Mouse (Mus musculus): Measurements from ENCODE around the gene Impdh2.

Gene Impdh2

DNA sequence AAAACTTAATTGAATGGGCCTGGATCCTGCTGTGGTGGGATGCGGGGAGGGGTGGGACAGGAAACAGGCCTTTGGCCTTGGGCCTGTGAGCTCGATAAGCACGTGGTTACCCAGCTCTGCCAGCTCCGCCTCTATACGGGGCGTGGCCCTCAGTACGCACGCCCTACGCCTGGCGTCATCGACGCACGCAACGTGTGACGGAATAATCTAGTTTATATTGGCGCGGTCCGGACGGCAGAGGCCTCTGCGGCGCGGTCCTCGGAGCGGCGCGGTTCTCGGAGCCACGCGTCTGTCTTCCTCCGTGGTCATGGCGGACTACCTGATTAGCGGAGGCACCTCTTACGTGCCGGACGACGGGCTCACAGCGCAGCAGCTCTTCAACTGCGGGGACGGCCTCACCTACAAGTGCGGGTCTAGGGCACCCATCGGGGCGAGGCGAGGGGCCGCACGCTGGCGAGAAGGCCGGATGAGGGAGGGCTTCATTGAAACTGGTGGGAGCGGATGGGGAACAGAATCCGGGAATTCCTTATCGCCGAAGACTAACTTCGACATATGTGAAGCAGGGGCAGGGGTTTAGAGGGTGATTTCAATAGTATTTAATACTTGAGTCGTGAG, at the start of gene Impdh2:
Impdh2 (plus strand) TSS at position 60 of the 615 bp plus-strand sequence.
- peak; percentile 95 to 97 for DNase-seq

DNA sequence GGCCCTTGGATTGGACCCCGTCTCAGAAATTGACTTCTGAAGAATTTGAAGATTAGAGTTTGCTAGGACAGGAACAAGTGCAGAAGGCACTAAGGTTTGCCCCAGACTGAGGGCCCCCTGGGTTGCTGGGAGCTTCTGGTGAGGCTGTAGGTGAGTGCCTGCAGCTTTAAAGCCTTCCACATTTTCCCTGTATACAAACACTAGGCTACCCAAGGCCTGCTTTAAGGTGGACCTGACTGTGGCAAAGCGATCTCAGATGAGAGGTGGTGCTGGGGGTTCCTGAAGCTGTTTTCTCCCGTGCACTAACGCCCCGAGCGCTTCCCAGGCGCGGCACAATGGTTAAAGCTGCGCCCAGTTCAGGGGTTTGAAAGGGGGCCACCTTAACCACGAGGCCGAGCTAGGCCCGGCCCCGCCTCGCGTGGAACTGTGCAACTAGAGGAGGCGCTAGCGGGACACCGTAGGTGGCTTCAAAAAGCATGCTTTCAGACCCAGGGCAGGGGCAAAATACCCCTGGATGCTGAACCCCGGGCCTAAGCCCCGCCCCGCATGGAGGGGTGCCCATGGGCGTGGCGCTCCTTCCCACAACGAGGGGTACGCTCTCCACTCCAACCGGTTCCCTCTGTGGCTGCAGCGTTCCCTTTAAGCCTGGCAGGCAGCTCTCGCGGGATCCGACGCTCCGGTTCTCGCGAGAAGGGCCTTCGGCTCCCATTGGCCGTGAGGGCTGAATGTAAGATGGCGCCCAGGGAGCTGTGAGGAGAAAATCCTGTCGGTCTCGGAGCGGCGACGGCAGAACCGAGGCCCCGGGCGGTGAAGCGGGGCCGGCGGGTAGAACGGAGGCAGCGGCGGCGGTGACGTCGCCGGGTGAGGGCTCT, 43.5 kb upstream of the Impdh2 start, which contains the start of gene Qrich1:
Qrich1 (plus strand) TSS at position 427 of the 872 bp plus-strand sequence.
- peak; percentile 95 to 96 for DNase-seq

DNA sequence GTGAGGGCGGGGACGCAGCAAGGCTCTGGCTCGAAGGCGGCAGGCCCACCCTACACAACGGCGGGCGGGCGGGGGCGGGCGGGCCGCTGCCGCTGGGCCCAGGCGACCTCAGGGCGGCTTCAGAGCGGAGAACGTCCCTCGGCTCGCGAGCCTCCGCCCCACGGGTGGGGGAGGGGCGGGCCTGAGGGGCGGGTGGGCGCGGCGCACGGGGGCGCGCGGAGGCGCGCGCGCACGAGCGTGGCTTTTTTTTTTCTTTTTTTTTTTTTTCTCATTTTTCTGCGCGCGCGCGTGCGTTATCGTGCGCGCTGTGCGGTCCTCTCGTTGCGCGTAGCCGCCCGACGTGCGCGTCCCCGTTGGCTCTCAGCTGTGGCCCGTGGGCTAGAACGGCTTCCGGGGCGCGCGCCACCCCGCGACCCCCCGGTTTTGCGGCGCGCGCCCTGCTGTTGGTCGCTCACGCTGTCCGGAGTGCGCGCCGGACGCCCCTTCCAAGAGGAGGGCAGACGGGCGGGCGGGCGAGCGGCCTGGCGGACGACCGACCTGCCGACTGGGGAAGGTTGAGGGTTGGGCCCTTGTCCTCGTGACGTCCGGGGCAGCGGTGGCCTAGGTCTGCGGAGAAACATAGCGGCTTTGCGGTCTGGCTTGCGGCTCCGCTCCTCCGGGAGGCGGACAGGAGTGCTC, 42.7 kb upstream of the Impdh2 start:
- DNase-seq: peak; percentile 72 to 78

DNA sequence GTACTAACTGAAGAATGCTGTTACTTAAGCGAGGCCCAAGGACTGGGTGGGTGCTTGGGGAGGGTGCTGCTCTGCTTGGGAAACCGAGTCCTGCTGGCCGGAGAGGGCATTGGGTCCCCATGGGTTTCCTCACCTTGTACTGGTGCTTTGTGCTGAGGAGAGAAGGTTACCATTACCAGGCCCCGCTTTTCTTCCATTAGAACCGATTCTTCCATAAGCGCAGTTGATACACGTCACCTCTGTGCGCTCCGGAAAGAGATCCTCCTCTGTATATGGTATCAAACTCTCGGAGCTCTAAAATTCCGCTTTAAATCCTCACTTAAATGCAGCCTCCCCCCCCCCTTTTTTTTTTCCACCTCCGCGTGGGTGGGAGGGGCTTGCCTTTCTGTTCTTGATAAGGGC, 42.2 kb upstream of the Impdh2 start:
- DNase-seq: no peak

DNA sequence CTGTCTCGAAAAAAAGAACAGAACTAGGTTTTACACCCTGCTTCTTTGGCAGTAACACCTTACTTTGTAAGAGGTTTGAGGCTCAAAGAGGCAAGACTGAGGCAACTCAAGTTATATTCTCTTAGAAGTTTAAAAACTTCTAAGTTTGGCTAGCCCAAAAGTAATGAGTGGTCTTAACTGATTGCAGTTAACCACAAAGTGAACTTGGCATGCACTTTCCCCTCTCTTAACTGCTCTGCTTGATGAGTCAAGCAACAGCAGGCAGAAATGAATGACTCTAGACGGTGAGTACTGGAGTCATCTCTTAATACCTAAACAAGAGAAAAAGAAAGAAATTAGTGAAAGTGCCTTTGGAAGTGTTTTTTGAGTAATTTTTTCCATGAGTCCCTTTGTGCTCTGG, 38.5 kb upstream of the Impdh2 start:
- DNase-seq: no peak

DNA sequence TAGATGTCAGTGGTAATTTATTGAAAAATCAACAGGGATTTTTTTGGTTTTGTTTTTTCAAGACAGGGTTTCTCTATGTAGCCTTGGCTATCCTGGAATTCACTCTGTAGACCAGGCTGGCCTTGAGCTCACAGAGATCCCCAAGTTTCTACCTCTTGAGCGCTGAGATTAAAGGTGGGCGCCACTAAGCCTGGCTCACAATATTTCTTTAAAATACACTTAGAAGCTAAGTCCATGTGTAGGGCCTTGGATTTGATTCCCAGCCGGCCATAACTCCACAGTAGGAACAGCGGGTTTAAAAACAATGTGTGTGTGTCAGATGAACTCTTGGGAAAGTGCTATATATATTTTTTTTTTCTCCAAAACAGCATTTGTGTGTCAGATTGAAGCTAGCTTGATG, 36.7 kb upstream of the Impdh2 start:
- DNase-seq: no peak

DNA sequence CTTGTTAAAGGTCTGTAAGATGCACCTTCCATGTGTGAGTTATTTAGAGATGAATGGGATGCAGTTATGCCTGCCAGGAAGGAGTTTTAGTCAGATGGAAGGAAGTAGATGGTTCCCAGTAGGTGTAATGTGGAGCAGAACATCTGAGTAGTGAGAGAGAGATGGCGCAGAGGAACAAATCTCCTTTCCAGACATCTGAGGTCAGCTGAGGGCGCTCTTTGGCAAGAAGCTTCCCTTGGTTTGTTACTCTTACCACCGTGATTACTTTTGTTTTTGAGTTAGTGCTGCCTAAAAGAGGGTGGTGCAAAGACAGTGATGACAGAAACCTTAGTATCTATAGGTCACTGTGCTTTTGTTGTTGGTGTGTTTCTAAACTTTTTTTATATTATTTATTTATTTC, 34.7 kb upstream of the Impdh2 start:
- DNase-seq: no peak

DNA sequence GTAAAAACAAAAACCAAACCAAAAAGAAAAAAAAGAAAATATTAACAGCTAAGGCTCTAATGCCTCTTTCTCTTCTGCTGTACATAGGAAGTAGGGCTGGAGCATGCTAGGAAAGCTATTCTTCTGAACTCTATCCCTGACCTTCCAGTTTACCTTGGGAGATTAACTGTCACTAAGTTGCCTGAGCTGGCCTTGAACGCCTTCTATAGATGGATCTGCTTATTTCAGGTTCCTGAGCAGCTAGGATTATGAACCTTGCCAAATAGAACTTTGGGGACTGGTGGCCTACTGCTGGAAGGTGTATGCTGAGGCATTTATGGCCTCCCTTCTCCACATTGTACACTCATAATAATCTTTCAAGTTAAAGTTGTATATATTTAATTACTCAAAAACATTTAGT, 29.1 kb upstream of the Impdh2 start:
- no peak for DNase-seq

DNA sequence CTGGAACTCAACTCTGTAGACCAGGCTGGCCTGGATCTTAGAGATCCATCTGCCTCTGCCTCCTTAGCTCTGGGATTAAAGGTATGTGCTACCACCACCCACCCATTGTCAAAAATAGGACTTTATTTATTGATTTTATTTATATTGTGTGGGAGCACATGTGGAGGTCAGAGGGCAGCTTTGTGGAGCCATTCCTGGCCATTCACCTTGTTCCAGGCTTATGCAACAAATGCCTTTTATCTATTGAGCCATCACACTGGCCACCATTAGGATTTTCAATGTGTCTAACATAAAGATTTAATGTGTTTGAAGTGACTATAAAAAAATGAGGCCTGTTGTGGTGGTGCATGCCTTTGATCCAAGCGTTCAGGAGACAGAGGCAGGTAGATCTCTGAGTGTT, 28.6 kb upstream of the Impdh2 start:
- DNase-seq: no peak

DNA sequence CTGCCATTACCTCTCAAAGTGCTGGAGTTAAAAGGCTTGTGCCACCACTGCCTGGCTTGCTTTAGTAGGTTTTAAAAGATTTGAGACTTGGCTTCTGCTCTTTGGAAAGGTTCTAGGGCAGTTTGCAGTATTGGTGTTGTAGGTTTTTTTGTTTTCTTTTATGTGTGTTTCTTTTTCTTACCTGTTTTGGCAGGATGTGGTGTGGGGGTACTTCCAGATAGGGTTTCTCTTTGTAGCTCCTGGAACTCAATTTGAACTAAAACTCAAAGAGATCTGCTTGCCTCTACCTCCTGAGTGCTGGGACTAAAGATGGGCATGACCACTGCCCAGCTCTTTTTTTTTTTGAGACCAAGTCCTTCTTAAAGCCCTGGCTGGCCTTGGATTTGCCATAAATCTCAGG, 19.2 kb upstream of the Impdh2 start:
- no peak for DNase-seq

DNA sequence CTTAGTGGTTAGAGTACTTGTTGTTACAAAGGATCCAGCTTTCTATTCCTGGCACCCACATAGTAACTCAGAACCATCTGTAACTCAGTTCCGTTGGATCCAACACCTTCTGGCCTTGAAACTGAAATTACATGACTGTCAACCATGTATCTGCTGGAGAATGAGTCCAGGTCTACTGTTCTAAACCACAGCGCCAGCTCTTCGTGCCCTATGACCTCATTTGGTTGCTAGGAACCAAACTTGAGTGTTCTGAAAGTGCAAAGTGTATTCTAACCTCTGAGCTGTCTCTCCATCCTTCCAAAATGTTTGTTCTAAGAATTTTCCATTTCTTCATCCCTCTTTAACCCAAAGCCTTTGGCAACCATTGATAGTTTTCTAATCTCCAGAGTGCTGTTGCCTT, 14.1 kb upstream of the Impdh2 start:
- no peak for DNase-seq

DNA sequence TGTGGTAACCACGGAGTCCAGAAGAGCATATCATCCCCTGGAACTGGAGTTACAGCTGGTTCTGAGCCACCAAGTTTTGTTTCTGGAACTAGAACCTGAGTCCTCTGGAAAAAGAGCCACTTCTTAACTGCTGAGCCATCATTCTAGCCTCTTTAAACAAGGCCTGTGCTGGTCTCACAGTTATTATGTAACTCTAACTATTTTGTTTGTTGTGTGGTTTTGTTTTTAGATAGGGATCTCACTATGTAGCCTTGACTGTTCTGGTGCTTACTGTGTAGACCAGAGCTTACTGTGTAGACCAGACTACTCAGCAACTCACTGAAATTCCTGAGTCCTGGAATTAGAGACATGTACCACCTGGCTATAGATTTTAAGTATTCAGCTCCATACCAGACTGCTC, 13.2 kb upstream of the Impdh2 start:
- no peak for DNase-seq

DNA sequence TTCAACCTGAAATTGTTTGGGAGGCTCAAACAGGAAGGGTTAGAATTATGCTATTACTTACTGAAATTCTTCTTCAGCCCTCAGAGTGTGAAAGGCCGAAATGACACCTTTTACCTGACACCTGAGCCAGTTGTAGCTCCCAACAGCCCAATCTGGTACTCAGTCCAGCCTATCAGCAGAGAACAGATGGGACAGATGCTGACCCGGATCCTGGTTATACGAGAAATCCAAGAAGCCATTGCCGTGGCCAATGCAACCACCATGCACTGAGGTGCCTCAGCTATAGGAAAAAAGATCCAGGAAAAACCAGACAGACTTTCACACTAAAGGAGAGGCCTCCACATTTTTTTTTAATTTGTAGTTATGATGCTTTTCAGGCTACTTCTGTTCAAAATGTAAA, 917 bp upstream of the Impdh2 start:
- DNase-seq: no peak

DNA sequence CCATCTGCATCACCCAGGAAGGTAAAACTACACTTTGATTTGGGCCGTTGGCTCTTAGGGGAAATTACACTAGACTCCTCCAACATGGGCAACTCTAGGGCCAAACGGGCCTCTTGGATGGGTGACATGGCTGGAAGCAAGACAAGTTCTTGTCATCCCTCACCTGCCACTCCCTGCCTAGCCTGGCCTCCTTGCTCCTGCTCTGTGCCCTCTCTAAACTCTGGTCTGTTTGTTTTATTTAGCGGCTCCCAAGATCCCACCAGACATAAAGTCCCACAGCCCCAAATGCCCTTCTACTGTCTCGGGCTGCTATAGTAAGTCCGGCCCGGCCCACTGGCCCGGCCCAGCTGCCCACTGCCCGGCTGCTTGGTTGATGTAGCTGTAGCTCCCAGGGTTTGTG, 3.6 kb downstream of the Impdh2 start:
- DNase-seq: no peak

DNA sequence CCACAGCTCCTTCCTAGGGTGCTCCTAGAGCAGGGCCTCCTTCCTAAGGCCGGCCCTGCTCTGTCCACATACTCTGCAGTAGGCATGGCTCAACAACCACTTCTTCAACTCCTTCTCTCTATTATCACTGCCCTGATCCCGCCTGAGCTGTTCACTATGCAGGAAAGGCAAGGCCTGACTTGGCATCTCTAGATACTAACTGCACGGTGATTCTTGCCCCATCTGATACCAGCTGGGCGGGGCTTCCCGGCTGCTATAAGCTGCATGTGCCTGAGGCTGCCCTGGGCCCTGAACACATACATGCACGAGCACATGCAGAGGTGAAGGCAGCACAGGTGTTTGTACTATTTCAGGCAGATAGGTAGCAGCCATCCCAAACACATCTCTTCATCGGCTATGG, 4.0 kb downstream of the Impdh2 start:
- DNase-seq: no peak

DNA sequence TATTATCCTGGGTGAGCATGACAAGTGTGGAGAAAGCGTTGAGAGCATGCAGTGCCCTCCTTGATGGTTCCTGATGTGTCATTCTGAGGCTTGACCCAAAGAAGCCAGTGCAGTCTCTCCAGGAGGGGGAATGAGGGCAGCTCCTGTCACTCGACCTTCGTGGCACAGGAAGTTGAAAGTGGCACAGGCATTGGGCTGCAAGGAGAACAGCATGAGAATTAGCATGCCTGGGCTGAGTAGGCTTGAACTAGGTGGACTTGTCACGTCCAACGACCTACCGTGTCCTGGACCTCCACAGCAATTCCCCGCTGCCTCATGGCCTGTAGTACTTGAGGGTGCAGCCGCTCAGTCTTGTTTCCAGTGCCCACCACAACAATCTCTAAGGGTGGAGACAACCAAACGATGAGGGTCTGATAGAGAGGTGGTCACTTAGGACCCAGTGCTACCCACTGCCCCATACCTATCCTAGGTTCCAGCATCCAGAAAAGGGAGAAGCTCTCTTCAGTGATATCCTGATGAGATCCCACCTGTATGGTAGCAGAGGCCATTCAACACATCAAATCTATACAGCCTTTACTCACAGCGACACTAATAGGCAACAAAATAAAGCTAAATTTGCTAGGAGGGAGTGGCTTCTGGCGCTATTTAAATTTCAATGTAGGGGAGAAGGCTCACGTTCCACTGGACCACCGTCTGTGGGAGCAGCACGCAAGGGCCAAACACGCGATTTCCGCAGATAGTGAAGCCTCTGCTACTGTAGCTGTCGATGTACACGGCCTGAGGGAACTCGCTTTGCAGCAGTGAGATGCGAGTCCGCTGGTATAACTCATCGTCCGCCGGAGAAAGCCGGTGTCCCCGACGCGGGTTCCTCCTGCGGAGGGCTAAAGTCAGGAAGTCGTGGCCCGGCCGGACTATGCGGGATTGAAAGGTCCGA, 6.1 kb downstream of the Impdh2 start:
- no peak for DNase-seq

DNA sequence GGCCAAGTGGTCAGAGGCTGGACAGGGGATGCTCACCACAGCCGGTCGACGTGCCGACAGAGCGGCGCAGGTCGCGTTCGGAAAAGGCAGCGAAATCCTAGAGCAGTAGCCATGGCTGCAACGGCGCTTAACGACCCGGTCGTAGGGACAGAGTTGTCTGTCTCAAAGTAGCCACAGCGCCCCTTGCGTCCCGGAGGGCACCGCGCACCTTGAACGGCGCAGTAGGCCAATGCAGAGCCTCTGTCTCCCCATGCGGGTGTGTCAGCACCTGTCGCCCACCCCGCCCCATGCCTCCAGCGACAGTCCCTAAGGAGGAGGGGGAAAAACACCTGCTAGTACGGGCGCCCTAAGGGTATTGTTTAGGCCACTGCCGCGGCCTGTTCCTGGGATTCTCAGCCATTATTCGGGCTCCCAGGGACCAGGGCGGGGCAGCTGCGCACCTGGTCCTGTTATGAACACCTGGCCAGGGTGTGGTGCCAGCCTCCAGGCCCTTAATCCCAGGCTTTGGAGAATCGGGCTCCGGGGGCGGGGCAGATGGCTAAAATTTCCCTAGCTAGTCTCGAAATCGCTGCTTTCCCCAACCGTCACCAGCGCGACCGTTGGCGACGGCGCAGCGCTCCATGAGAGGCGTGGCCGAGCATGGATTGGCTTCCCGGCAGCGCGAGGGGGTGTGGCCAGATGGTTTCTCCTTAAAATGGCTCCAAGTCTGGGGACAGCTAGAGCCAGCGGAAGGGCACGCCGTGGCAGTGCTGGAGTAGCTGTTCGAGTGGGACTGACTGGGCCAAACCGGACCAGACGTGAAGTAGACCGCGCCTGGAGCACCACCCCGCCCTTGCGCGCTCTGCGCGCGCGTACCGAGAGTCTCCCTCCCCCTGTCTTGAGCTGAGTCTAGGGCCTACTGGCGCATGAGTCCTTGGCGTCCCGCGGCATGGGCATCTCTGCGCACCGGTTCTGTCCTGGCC, 7.0 kb downstream of the Impdh2 start, which contains the start of gene Ndufaf3:
Ndufaf3 (minus strand) TSS at position 620 of the 962 bp plus-strand sequence.
- DNase-seq: peak; percentile 97 to 98

DNA sequence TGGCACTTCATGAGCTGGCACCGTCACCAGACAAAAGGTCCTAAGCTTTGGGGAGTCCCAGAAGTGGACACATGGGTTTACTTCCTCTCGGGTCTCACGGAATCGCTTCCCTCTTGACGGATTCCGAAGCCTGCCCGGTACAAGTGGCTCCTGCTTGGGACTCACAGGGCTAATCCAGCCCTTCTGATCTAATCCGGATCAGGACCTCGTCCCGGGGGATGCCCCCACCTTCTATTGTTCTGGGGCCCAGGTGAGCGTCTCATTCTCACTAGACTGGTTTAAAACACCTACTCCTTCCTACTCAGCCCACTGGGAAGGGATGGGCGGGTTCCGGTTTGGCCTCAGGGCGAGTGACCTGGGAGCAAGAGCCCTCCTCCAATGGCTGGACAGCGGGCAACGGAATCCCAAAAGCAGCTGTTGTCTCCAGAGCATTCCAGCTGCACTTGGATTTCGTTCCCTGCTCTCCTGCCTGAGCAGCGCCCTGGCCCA, 7.9 kb downstream of the Impdh2 start:
- peak; percentile 47 to 58 for DNase-seq

DNA sequence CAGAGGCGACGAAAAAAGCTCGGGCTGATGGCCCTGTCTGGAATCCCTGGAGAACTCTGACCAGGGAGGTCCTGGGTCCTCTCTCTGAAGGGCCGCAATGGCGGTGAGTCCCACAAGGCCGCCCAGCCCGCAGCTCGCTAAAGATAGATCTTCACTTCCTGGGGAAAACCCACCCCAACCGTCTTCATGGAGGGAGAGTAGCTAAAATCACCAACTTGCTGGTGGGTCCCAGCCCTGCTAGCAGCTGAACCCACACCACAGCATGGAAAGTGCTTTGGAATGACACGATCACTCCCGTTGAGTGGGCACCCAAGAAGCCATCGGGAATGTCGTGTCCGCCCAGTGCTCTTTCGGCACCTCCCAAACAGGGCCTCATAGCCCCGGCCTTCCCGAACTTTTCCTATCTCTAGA, 8.4 kb downstream of the Impdh2 start:
- DNase-seq: no peak

DNA sequence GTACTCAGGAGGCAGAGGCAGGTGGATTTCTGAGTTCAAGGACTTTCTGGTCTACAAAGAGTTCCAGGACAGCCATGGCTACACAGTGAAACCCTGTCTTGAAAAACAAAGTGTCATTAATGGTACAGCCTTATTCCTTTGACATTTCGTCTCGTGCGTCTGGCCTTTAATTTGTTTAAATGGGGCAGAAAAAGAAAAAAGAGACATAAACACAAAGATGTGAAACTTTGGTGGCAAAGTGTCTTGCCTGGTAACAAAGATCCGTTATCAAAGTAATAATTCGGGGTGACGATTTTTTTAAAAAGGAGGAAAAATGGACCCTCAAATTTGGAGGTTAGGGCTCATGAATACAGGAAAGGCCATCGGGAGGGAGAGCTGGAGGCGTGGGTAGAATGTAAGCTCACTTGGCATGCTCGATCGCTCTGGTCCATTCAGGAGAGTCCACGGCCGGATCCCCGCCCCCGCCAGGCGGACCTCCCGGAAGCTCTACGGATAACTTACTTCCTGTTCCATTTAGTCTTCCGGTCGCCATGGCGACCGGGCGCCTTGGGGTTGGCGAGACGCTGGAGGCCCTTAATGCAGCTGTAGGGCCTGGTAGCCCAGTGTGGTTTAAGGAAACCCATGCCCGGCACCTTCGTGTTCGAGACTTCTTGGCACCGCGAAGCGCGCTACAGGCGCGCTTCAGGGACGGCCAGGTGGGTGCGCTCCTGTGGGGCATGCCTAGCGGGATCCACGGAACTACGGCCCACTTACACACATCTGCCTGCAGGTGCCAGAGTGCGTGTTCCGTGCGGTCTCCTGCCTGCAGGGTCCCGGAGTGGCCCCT, 9.5 kb downstream of the Impdh2 start, which contains the start of gene Dalrd3:
Dalrd3 (plus strand) TSS at position 506 of the 826 bp plus-strand sequence.
- peak; percentile 94 to 96 for DNase-seq
